Mouse (Mus musculus): Measurements from ENCODE around the gene Ctnna2.

DNA sequence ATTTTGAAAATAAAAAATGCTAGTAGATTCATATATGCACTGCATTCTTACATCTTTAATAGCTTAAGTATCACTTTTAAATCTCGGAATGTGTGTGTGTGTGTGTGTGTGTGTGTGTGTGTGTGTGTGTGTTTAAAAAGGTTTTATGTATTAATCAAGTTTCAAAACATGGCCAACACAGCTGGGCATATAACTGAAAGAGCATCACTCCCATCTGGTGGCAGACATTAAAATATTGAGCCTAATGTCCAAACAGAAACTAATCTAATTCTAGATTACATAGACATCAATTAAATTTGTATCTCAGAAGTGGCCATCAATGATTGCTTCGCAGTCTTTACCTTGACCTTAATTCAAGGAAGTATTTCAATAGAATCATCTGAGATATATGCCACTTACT lies 140.4 kb downstream of the Ctnna2 start:
- TF ChIP-seq CTCF (IDR thresholded peaks at IDR 0.05; ENCODE audit: extremely low read depth, insufficient read depth, low read length) = no peak
- TF ChIP-seq POLR2A (IDR thresholded peaks at IDR 0.05; ENCODE audit: extremely low read depth, insufficient read depth, low read length) = no peak
